Mouse (Mus musculus): Measurements from ENCODE around the gene Kcnk10. TPM values are rescaled to one million over a fixed set of nuclear protein-coding genes. Genes with fewer than 3 reads are reported as not detected.

Gene Kcnk10
- total RNA-seq, 2 experiments from 2014 or later = 16.8 to 18.6 TPM

GRCm38 (mm10) chr12:98591016-98591415 is 12.9 kb upstream of the Kcnk10 start:
- no peak for DNase-seq (ENCODE audit: low spot score in 2 of 2)
- Histone ChIP-seq H3K27ac (no peak overlapping the region), H3K4me3 (no peak overlapping the region)
- TF ChIP-seq CTCF (conservative IDR thresholded peaks at IDR 0.05) = no peak

DNA sequence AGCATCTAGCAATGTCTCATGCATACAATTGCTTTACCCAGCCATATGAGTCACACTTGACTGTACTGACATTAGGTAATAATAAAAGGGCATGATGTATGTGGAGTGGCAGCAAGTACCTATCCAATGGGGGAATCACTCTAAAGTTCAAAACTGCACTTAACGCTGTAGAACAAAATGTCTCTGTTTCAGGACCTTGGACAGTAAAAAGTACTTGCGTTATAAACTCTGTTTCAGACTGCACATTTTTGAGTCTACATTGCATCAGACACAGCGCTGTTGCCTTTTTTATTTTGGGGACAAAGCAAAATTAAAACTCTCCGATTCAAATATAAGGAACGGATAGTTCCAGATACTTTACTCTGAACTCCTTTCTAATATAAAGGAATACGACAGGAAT is 10.5 kb upstream of the Kcnk10 start:
- Histone ChIP-seq H3K4me3 (no peak overlapping the region), H3K27ac (no peak overlapping the region)
- TF ChIP-seq CTCF (conservative IDR thresholded peaks at IDR 0.05) = no peak
- no peak for DNase-seq (ENCODE audit: low spot score in 2 of 2)

GRCm38 (mm10) chr12:98585302-98585701 is 7.2 kb upstream of the Kcnk10 start:
- no peak overlapping the region for H3K4me3 ChIP-seq
- peak in 1 of 2 experiments; percentile 18 for DNase-seq (ENCODE audit: low spot score in 2 of 2)
- no peak overlapping the region for H3K27ac ChIP-seq
- peak; percentile 77 for TF ChIP-seq CTCF (conservative IDR thresholded peaks at IDR 0.05)

DNA sequence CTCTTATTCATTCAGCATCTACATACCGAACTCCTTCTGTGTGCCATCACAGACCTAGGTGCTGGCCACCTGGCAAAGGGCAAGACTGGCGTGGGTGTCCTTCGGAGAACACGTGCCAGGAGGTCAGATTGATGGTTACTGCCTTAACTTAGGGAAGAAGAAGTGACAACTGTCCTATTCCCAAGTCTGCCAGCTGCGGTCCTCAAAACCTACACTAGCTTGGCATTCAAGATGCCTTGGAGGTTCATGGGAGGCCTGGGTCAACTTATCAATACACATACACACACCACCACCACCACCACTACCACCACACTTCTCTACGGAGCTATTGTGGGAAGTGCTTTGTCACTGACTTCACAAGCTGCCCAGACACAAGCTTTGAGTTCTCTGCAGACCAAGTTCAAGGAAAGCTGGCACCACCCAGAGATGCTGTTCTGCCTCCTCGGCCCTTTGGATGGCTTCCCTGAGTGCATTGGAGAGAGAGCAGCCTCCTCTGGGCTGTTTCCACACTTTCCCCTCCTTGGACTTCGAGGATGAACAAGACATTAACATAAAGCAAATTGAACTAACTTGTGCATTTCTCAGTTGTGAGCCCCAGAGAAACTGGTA is 2.1 kb downstream of the Kcnk10 start:
- Histone ChIP-seq H3K4me3 (peak overlapping the region; percentile 74), H3K27ac (peak overlapping the region; percentile 95; the same call in 1 of the 2 replicates)
- no peak for DNase-seq (ENCODE audit: low spot score in 2 of 2)
- TF ChIP-seq CTCF (conservative IDR thresholded peaks at IDR 0.05) = no peak

GRCm38 (mm10) chr12:98575195-98575887 is 2.8 kb downstream of the Kcnk10 start:
- no peak for DNase-seq (ENCODE audit: low spot score in 2 of 2)
- no peak for TF ChIP-seq CTCF (conservative IDR thresholded peaks at IDR 0.05)
- Histone ChIP-seq H3K27ac (peak overlapping the region; percentile 95), H3K4me3 (peak overlapping the region; percentile 74)

GRCm38 (mm10) chr12:98574353-98575194 is 3.5 kb downstream of the Kcnk10 start:
- Histone ChIP-seq H3K27ac (peak overlapping the region; percentile 95), H3K4me3 (peak overlapping the region; percentile 74)
- peak; percentile 66 to 70 for DNase-seq (ENCODE audit: low spot score in 2 of 2)
- TF ChIP-seq CTCF (conservative IDR thresholded peaks at IDR 0.05) = no peak

- DNase-seq (ENCODE audit: low spot score in 2 of 2) = peak; percentile 88
- no peak for TF ChIP-seq CTCF (conservative IDR thresholded peaks at IDR 0.05)
- peak overlapping the region; percentile 74 for H3K4me3 ChIP-seq
- H3K27ac ChIP-seq = peak overlapping the region; percentile 95
Measured at GRCm38 (mm10) chr12:98573317-98574270, 4.5 kb downstream of the Kcnk10 start.

DNA sequence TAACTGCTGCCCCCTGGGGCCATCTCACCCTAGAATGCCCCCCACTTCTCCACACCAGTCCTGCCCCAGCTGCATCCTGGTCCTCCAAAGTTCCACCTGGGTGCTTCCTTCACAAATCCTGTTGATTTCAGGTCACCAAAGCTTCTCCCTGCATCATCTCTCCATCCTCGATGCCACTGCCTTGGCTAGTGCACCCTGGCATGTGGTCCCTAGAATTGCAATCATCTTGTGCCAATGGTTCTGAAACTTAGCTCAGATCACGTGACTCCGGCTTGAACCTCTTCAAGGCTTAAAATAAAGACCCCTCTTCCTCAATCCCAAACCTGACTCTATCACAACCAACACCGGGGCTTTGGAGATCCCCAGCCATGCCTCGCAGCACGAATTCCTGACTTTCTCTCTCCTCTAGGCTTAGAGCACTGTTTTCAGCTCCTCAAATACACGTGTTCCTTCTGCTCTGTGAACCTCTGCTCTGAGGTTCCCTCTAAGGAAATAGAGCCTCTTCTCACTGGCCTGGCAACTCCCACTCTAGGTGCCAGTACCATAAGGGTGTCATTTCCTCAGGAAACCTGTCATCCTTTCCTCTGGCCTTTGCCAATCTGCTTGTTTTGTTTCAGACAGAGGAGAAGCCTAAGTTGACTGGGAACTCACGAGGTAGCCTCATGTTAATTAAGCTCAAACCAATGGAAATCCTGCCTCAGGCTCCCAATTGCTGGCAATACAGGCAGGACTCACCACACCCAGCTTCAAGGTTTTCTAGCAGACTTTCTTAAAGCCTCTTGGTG is 6.0 kb downstream of the Kcnk10 start:
- Histone ChIP-seq H3K27ac (peak overlapping the region; percentile 95), H3K4me3 (peak overlapping the region; percentile 74)
- no peak for DNase-seq (ENCODE audit: low spot score in 2 of 2)
- TF ChIP-seq CTCF (conservative IDR thresholded peaks at IDR 0.05) = no peak

DNA sequence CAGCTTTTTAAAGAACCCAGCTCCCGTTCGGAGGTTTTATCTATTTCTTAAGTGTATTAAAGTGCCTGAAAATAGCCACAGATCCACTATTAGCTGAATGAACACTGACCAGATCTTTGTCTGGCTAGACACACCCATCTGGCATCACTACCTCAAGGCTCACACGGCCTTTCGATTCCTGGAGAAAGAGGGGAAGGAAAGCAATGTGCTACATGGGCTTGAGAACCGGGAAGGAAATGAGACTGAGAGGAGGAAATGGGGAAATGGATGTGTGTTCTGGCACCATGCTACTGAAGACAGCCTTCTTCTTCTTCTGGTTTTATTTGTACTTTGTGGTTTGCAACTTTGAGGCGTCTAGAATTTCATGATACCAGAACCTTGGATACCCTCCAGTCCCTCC is 8.7 kb downstream of the Kcnk10 start:
- H3K27ac ChIP-seq = no peak overlapping the region
- DNase-seq (ENCODE audit: low spot score in 2 of 2) = no peak
- TF ChIP-seq CTCF (conservative IDR thresholded peaks at IDR 0.05) = no peak
- no peak overlapping the region for H3K4me3 ChIP-seq

DNA sequence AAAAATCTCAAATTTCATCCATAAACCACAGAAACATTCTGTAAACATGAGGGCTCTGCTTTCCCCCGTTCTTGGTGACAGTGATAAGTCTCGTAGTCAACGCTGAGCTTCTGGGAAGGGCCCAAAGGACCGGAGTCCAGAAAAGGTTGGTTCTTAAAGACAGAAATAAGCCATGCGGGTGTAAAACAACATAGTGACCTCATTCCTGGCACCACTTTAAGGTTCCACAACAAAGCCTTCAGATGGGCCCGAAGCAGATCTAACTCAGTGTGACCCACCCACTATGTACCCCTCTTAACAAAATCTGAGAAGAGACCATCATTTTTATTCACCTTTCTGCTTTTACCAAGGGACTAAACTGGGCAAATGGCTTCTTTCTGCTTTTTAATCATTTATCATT is 10.2 kb downstream of the Kcnk10 start:
- no peak overlapping the region for H3K4me3 ChIP-seq
- no peak for TF ChIP-seq CTCF (conservative IDR thresholded peaks at IDR 0.05)
- DNase-seq (ENCODE audit: low spot score in 2 of 2) = no peak
- no peak overlapping the region for H3K27ac ChIP-seq

GRCm38 (mm10) chr12:98564383-98564782 is 13.7 kb downstream of the Kcnk10 start:
- Histone ChIP-seq H3K27ac (no peak overlapping the region), H3K4me3 (no peak overlapping the region)
- TF ChIP-seq CTCF (conservative IDR thresholded peaks at IDR 0.05) = no peak
- DNase-seq (ENCODE audit: low spot score in 2 of 2) = no peak
